Mouse (Mus musculus): ENCODE results near the gene Tifa.

GRCm38 (mm10) chr3:127801162-127801561 is 11.6 kb downstream of the Tifa start:
- no peak for TF ChIP-seq CTCF (IDR thresholded peaks at IDR 0.05)
- no peak for TF ChIP-seq POLR2A (IDR thresholded peaks at IDR 0.05; ENCODE audit: insufficient read depth, low read depth, low read length)
- TF ChIP-seq EP300 (IDR thresholded peaks at IDR 0.05; ENCODE audit: insufficient read depth, low read depth, low read length): no peak

Measured in heart, adult 2 months (tissue).